Mouse (Mus musculus): ENCODE results near the gene Bin2.

DNA sequence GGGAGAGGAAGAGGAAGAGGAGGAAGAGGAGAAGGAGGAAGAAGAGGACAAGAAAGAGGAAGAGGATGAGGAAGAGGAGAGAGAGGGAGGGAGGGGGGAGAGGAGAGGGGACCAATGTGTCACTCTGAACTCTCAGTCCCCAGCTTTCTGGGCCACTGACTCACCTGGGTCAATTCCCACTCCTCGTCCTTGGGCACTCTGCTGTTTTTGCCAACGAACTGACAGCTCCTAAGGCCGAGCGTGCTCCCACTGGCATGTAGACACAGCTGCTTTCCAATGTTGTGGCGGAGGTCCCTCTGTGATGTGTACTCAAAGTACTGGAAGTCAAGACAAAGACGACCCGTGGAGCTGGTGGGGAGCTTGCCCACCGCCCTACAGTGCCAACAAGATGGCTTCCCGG lies 25.1 kb upstream of the Bin2 start:
- TF ChIP-seq CTCF (IDR thresholded peaks at IDR 0.05; ENCODE audit: low read depth): no peak
- no peak for TF ChIP-seq EP300 (IDR thresholded peaks at IDR 0.05; ENCODE audit: low read depth)
